Mouse (Mus musculus) bone marrow, adult 2 months (tissue): ENCODE data around the gene Dlgap1. TPM values are rescaled to one million over a fixed set of nuclear protein-coding genes. Genes with fewer than 3 reads are reported as not detected.

Source experiments
- H3K27ac ChIP-seq: fragments of 200-500 bp; 2 replicates; pipeline ENCODE4 v1.5.1; 2012; ENCODE audit warnings: low read depth, mild to moderate bottlenecking, control low read depth, inconsistent platforms, low read length; ENCODE audit not compliant: control insufficient read depth, poor library complexity, insufficient read depth
- H3K4me1 ChIP-seq: fragments of 200-500 bp; 2 replicates; pipeline ENCODE4 v1.6.1; 2011; ENCODE audit warnings: low read length; ENCODE audit not compliant: control insufficient read depth, insufficient read depth
- H3K4me3 ChIP-seq: fragments of 200-500 bp; replicated peaks from 2 replicates; pipeline ENCODE3; 2011; ENCODE audit warnings: mild to moderate bottlenecking, low read depth, low read length, control low read depth; ENCODE audit not compliant: control insufficient read depth
- CTCF ChIP-seq: fragments of 200-500 bp; IDR thresholded peaks from 2 replicates; pipeline ENCODE4 v1.5.1; 2011; ENCODE audit warnings: low read length, control low read depth; ENCODE audit not compliant: control insufficient read depth, insufficient read depth
- POLR2A ChIP-seq: fragments of 200-500 bp; IDR thresholded peaks from 2 replicates; pipeline ENCODE4 v1.6.1; 2011; ENCODE audit warnings: low read depth, mild to moderate bottlenecking, control low read depth, low read length, borderline replicate concordance; ENCODE audit not compliant: control insufficient read depth
- whole genome bisulfite sequencing: fragments of 180-500 bp; shearing (Covaris S2); methylation state at CpG from one replicate; pipeline ENCODE4 v1.1.7; 2018; 5-methylcytosine and 5-hydroxymethylcytosine counted together
- polyA plus RNA-seq: library from polyadenylated mRNA; stranded (reverse); fragments of >200 nt; gene quantifications from 2 replicates; pipeline ENCODE4 v1.2.4, GENCODE M21; 2011; ENCODE audit warnings: low replicate concordance; ENCODE audit not compliant: missing spikeins, insufficient read depth, insufficient read length

Dlgap1 gene
- polyA plus RNA-seq, 1 experiment: not detected

DNA sequence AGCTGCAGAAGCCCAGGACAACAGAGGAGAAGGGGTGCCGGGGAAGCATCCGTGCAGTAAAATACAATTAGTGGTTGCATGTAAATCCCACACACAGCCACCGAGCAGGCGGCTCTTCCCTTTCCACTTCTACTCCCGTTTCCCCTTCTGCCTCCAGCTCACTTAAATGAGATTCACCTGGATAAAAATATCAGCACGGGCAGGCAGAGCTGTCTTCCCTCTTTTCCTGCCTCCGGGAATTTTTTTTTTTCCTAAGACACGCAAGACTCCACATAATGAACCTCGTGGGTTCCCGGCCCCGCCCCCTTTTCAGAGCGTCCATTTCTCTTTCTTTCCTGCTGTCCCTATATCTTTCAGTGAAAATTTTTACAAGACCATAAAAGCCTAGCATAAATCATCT is 548.5 kb downstream of the Dlgap1 start:
- no peak for TF ChIP-seq POLR2A
- TF ChIP-seq CTCF: no peak
- Histone ChIP-seq H3K4me3 (no peak overlapping the region), H3K4me1 (no peaks in the 10 kb centered on the region), H3K27ac (no peak overlapping the region)
- 72% methylated on average over 12 of the region's 12 CpGs for WGBS

DNA sequence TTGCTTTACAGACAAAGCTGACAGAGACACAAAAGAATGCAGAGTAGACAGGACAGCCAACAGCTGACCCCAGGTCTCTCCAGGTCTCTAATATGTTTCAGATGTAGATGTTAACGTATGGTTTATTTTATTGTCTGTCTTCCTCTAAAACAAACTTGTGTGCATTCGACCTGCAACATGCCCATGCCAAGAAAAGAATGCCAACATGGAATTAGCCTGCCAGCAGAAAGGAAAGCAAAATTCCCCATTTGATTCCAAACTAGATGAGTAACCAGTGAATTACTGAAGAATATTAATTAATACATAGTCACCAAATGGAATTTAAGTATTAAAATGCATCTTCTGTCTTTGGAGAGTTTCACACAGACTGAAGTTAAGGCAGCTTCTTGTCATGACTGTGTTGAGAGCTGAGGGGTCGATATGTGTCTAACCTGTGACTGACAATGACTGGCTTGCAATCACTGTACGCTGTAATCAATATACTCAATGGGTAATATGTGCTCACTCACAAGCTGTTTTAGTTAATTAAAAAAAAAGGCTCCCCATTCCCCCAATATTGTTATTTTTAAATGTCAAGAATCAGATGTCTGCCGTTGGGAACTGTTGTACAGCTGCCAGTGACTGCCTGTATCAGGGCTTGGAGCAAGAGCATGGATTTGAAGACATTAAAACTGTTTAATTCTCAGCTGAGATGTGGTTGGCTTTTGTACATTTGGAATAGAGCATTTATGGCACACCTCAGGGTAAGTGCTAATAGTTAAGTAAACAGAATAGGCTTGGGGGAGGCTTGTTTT is 552.4 kb downstream of the Dlgap1 start:
- 79% methylated on average over 5 of the region's 5 CpGs for WGBS
- Histone ChIP-seq H3K4me1 (peaks cover under 1% of the 10 kb centered on the region; the same call in 1 of the 2 replicates), H3K4me3 (no peak overlapping the region), H3K27ac (no peak overlapping the region)
- TF ChIP-seq POLR2A (no peak), CTCF (no peak)

DNA sequence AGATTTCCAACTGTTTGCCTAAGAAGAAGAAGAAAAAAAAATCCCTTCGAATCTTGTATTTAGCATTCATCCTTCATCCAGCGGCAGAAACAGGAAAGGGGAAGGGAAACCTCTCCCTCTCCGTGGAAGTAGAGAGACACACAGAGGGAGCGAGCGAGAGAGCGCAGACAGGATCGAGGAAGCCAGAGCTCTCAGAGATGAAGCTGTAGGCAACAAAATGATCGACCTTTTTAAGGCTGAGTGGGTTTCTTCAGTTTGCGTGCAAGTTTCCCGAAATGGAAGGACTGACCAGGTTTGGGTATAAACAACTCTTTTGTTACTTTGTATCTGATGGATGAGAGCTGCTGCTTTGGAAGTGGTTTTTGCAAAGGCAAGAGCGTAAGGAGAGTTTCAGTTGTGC is 553.1 kb downstream of the Dlgap1 start:
- Histone ChIP-seq H3K4me1 (peaks cover 2% of the 10 kb centered on the region; the same call in 1 of the 2 replicates), H3K27ac (no peak overlapping the region), H3K4me3 (no peak overlapping the region)
- WGBS: 48% methylated on average over 11 of the region's 11 CpGs
- no peak for TF ChIP-seq POLR2A
- no peak for TF ChIP-seq CTCF

DNA sequence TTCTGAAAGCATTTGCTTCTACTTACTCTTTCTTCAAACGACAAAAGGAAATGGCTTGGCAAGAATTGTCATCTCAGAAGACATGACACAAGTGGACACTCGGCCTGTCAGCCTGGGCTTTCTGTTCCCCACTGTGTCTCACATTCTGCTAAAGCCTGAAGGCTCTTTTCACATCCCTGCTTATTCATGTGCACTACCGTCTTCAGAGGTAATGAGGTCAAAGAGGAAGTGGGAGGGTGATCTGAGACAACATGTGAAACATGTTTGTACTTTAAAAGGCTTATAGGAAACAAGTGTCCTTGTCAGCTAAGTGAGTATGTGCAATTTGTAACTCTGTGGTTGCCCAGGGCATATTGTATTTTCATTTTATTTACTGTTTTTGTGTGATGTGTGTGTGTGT is 557.1 kb downstream of the Dlgap1 start:
- Histone ChIP-seq H3K27ac (no peak overlapping the region), H3K4me3 (no peak overlapping the region), H3K4me1 (peaks cover 2% of the 10 kb centered on the region; the same call in 1 of the 2 replicates)
- WGBS: 5% methylated on average over 3 of the region's 3 CpGs
- TF ChIP-seq POLR2A: no peak
- no peak for TF ChIP-seq CTCF

DNA sequence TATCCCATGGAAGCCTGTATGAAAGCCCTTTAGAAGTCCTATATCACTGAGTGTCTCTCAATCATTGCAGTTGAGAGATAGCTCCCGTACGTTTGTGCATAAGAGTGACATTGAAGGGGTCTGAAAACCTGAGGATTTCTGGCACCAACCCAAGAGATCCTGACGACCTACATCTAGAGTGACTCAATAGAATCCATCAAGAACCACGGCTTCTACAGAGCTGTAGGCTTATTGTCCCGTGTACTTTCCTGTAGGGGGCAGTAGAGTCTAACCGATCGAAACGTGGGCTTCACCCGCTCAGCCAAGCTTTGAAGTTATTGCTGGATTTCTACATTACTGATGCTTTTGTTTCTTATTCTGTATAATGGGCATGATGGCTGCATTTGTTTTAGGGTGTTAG is 558.2 kb downstream of the Dlgap1 start:
- Histone ChIP-seq H3K27ac (no peak overlapping the region), H3K4me1 (peaks cover 2% of the 10 kb centered on the region; the same call in 1 of the 2 replicates), H3K4me3 (no peak overlapping the region)
- peak; percentile 64 for TF ChIP-seq CTCF
- no peak for TF ChIP-seq POLR2A
- 18% methylated on average over 9 of the region's 9 CpGs for WGBS

DNA sequence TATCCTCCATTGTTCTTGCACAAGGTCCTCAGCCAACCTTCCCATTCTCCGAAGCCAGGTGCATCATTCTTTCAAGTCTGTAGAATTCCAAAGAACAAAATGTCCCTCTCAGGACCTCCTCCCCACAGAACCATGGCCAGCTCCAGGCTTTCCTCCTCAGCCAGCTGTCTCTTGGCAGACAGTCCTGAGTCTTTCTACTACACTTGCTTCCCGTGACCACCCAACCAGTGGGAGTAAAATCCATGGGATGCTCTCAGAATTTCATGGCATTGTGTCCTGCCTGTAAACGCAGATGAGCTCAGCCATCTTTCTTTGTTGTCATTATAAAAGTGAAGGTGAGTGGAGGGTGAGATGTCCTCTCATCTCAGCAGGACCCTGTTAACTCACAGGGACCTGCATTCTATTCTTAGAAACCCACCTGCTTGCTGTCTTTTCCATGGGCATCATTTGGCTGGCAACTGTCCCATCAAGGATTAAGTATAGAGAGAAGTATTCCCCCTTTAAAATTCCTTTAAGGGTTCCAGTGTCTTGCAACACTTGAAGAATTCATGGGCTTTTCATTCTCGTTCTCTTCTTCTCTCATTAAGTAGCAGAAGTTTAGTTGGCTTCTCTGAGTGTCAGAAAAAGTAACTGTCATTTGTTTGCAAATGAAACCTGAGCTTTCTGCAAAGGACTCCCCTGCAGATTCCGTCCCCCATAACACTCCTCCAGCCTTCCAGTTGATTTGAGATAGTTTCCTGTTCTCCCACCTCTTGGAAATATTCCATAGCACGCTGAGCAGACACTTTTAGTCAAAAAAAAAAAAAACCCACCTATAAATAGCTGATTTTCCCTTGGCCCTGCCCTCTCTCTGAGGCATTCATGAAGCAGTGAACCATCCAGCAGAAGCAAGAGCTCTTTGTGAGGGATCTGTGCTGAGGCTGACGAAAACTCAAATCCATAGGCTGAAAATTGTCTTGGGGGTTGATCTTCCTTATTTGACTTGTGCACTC is 559.6 kb downstream of the Dlgap1 start:
- Histone ChIP-seq H3K4me1 (peaks cover 2% of the 10 kb centered on the region; the same call in 1 of the 2 replicates), H3K27ac (no peak overlapping the region), H3K4me3 (no peak overlapping the region)
- 64% methylated on average over 7 of the region's 7 CpGs for WGBS
- TF ChIP-seq CTCF (no peak), POLR2A (no peak)

DNA sequence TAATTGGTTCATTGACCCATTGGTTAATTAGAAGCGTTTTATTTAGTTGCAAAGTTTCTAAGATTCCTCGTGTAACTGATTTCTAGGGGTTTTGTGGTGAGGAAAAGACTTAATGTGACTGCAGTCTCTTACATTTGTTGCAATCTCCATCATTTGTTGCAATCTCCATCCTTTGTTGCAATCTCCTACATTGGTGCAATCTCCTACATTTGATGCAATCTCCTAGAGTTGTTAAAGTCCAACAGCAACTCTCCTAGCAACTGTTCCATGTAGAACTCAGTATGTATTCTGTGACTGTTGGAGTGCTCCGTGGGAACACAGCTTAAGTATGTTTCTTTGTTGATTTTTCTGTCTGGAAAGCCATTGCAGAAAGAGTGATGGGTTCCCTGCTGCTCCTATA is 565.4 kb downstream of the Dlgap1 start:
- 22% methylated on average over 3 of the region's 3 CpGs for WGBS
- TF ChIP-seq POLR2A: no peak
- H3K4me3 ChIP-seq: no peak overlapping the region
- H3K27ac ChIP-seq: no peak overlapping the region; the same call in 1 of the 2 replicates
- H3K4me1 ChIP-seq: no peaks in the 10 kb centered on the region; the same call in 1 of the 2 replicates

DNA sequence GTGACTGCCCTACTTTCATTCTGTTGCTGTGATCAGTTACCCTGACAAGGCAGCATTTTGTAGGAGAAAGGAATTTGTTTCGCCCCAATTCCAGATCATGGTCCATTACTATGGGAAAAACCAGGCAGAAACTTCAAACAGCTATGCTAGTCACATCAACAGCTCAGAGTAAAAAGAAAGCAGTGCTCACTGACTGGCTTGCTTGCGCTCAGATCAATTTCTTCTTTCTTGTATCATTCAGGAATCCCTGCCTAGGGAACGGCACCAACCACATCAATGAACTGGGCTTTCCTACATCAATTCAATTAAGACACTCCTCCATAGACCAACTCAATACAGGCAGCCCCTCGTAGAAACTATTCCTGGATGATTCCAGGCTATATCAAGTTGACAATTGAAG is 572.9 kb downstream of the Dlgap1 start:
- H3K4me3 ChIP-seq: no peak overlapping the region
- TF ChIP-seq CTCF: no peak
- TF ChIP-seq POLR2A: no peak
- 81% methylated on average over 4 of the region's 4 CpGs for WGBS
- no peak overlapping the region for H3K27ac ChIP-seq
- no peaks in the 10 kb centered on the region for H3K4me1 ChIP-seq
